Mouse (Mus musculus): Measurements from ENCODE around the gene Vash1. TPM values are rescaled to one million over a fixed set of nuclear protein-coding genes. Genes with fewer than 3 reads are reported as not detected.

Gene Vash1
- polyA plus RNA-seq, 1 experiment from 2014 or later: 14.2 TPM

DNA sequence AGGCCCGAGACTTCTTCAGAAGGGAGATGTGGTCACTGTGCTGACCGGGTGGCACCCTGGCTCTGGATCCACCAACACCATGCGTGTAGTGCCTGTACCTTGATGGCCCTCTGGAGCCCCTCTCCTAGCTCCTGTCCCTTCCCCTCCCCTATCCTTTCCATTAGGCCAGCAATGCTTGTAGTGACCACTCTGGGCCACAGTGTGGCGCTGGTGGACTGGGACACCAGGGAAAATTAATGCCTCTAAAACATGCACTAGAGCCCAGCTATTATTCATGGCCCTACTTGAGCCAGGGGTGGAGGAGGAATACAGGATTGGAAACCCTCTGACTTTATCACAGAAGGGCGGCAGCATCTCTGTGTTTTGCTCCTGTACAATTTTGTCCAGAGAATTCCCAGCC, 36.9 kb downstream of the Vash1 start:
- no peak overlapping the region for H3K27ac ChIP-seq (ENCODE audit: low read depth)
- no peaks in the 10 kb centered on the region for H3K36me3 ChIP-seq (ENCODE audit: insufficient read depth)
- H3K4me2 ChIP-seq: no peak overlapping the region
- peak; percentile 84 for TF ChIP-seq CTCF (IDR thresholded peaks at IDR 0.05; ENCODE audit: low read depth)
- H3K9me3 ChIP-seq (ENCODE audit: low read depth, low read length): no peaks in the 10 kb centered on the region
- H3K4me1 ChIP-seq (ENCODE audit: insufficient read depth): no peaks in the 10 kb centered on the region
- no peak overlapping the region for H3K9ac ChIP-seq
- ATAC-seq (ENCODE audit: insufficient read depth): no peak
- peak; percentile 76 for DNase-seq
- no peaks in the 10 kb centered on the region for H3K27me3 ChIP-seq (ENCODE audit: insufficient read depth, low read length)
- H3K4me3 ChIP-seq (ENCODE audit: low read depth, low read length): no peak overlapping the region
- WGBS: 60% methylated on average over 5 of the region's 5 CpGs

DNA sequence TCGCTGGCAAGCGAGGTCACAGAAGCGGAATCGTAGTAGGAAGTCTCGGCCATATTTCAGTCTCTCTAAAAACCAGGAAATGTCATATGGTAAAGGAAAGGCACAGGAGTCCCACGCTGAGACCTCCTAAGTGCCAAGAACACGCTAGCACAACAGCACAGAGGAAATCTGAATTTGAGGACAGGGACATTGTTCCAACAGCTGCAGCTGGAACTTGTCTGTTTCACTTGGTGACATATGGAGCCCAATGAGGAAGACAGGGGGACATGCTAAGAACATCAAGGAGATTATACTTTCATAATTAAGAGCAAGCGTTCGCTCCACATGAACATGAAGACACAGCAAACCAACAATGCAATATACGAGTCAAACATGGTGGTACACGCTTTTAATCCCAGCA, 38.5 kb downstream of the Vash1 start:
- no peak for TF ChIP-seq CTCF (IDR thresholded peaks at IDR 0.05; ENCODE audit: low read depth)
- no peak overlapping the region for H3K9ac ChIP-seq
- no peaks in the 10 kb centered on the region for H3K36me3 ChIP-seq (ENCODE audit: insufficient read depth)
- WGBS: 64% methylated on average over 11 of the region's 11 CpGs
- no peak for ATAC-seq (ENCODE audit: insufficient read depth)
- no peaks in the 10 kb centered on the region for H3K4me1 ChIP-seq (ENCODE audit: insufficient read depth)
- H3K27ac ChIP-seq (ENCODE audit: low read depth): no peak overlapping the region
- H3K27me3 ChIP-seq (ENCODE audit: insufficient read depth, low read length): no peaks in the 10 kb centered on the region
- H3K4me3 ChIP-seq (ENCODE audit: low read depth, low read length): no peak overlapping the region
- no peaks in the 10 kb centered on the region for H3K9me3 ChIP-seq (ENCODE audit: low read depth, low read length)
- H3K4me2 ChIP-seq: no peak overlapping the region
- DNase-seq: peak; percentile 64

DNA sequence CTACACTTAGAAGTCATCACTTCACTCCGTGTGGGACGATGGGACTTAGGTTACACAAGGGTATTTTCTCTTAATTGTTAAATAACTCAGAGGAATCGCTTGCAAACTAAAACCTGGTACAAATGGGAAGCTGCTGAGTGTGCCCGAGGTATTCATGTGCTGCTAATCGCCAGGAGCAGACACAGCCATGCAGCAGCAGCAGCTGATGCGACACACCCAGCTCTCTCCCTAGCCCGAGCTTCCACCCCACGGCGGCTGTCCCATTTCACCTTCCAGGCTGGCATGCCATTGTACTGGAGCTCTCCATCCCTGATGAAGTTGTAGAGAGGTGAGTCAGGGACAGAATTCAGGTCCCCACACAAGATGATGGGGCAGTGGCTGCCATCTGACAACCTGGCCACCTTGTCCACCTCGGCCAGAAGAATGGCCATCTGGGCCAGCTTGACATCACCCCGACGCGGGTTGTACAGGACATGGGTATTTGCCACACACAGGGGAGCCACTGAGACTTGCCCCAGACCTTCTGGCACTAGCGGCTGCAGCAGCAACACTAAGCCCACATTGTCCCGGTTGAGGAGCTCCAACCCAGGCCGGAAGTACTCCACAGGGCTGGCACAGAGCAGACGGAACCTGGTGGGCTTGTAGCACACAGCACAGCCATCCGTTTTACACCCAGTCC, 41.6 kb downstream of the Vash1 start:
- no peak for TF ChIP-seq CTCF (IDR thresholded peaks at IDR 0.05; ENCODE audit: low read depth)
- ATAC-seq (ENCODE audit: insufficient read depth): no peak

DNA sequence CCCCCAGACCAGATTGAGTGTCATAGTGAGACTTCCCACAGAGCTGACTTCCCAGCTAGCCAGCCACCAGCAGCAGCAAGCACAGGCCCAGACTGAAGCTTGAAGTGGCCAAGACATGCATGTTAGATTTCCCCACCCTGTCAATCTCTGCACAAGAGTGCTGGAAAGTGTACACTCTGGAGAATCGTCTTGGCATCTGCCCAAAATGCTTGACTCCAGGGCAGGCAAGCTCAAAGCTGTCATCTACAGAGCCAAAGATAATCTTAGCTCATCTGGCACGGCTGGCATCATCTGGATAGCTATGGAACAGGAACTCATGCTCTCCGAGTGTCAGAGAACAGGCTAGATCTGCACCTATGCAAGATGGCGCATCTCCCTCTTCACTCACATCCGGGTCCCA, 43.0 kb downstream of the Vash1 start:
- no peaks in the 10 kb centered on the region for H3K36me3 ChIP-seq (ENCODE audit: insufficient read depth)
- WGBS: 65% methylated on average over 5 of the region's 5 CpGs
- TF ChIP-seq CTCF (IDR thresholded peaks at IDR 0.05; ENCODE audit: low read depth): no peak
- no peaks in the 10 kb centered on the region for H3K27me3 ChIP-seq (ENCODE audit: insufficient read depth, low read length)
- no peak for ATAC-seq (ENCODE audit: insufficient read depth)
- H3K4me3 ChIP-seq (ENCODE audit: low read depth, low read length): no peak overlapping the region
- H3K9me3 ChIP-seq (ENCODE audit: low read depth, low read length): no peaks in the 10 kb centered on the region
- peaks cover 5% of the 10 kb centered on the region; the same call in 1 of the 2 replicates for H3K4me1 ChIP-seq (ENCODE audit: insufficient read depth)
- no peak overlapping the region for H3K27ac ChIP-seq (ENCODE audit: low read depth)
- no peak overlapping the region for H3K9ac ChIP-seq
- no peak overlapping the region for H3K4me2 ChIP-seq
- peak; percentile 71 for DNase-seq

More for the DNA sequence above, 41.6 kb downstream of the Vash1 start:
- Histone ChIP-seq H3K9ac (no peak overlapping the region), H3K36me3 (ENCODE audit: insufficient read depth) (no peaks in the 10 kb centered on the region), H3K27me3 (ENCODE audit: insufficient read depth, low read length) (no peaks in the 10 kb centered on the region), H3K4me3 (ENCODE audit: low read depth, low read length) (no peak overlapping the region), H3K27ac (ENCODE audit: low read depth) (no peak overlapping the region), H3K9me3 (ENCODE audit: low read depth, low read length) (no peaks in the 10 kb centered on the region), H3K4me2 (no peak overlapping the region), H3K4me1 (ENCODE audit: insufficient read depth) (peaks cover 1% of the 10 kb centered on the region; the same call in 1 of the 2 replicates)
- WGBS: 83% methylated on average over 18 of the region's 18 CpGs
- no peak for DNase-seq

DNA sequence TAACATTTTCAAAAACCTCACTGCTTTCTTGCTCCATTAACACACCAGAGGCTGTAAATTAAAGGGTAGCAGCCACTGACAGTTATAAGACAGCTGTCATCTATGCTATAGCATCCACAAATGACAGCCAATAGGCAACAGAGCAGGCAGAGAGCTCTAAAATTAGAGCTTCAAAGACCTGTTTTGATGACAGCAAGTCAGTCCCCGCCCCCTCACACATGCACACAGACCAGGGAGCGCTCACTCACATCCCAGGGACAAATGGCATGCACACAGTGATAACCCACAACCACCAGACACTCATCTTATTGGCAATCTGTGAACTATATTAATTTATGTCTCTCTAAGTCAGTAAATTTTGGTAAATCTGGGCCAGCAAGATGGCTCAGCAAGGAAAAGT, 45.8 kb downstream of the Vash1 start:
- H3K4me2 ChIP-seq: no peak overlapping the region

DNA sequence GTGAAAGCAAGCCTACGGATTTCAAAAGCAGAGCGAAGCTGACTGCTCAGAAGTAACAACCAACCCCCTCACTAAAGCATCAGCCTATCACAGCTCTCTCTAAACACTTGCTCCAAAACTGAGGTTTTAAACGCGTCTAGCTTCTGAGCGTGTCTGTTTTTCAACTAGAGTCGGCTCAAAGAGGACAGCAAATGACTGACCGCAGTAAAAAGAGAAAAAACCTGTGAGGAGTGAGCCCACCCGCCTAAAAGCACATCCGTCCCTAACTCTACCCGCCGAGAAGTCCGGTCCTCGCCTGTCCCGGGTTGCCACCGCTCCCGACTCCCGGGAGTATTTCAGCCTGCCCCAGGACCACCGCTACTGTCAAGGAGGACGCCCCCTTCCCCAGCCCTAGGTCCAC, 47.2 kb downstream of the Vash1 start:
- peak overlapping the region; percentile 58; the same call in 1 of the 2 replicates for H3K27ac ChIP-seq (ENCODE audit: low read depth)
- no peak for TF ChIP-seq CTCF (IDR thresholded peaks at IDR 0.05; ENCODE audit: low read depth)
- H3K9me3 ChIP-seq (ENCODE audit: low read depth, low read length): no peaks in the 10 kb centered on the region
- H3K4me1 ChIP-seq (ENCODE audit: insufficient read depth): peaks cover 5% of the 10 kb centered on the region; the same call in 1 of the 2 replicates
- no peaks in the 10 kb centered on the region for H3K27me3 ChIP-seq (ENCODE audit: insufficient read depth, low read length)
- H3K9ac ChIP-seq: peak overlapping the region; percentile 64
- H3K4me3 ChIP-seq (ENCODE audit: low read depth, low read length): peak overlapping the region; percentile 68
- ATAC-seq (ENCODE audit: insufficient read depth): peak; percentile 25; the same call in 1 of the 2 replicates
- no peaks in the 10 kb centered on the region for H3K36me3 ChIP-seq (ENCODE audit: insufficient read depth)
- peak; percentile 65 for DNase-seq
- peak overlapping the region; percentile 98 for H3K4me2 ChIP-seq
- WGBS: 0% methylated on average over 19 of the region's 19 CpGs

More for the DNA sequence above, 45.8 kb downstream of the Vash1 start:
- Histone ChIP-seq H3K9me3 (ENCODE audit: low read depth, low read length) (no peaks in the 10 kb centered on the region), H3K27ac (ENCODE audit: low read depth) (no peak overlapping the region), H3K9ac (no peak overlapping the region), H3K4me1 (ENCODE audit: insufficient read depth) (peaks cover 5% of the 10 kb centered on the region; the same call in 1 of the 2 replicates), H3K36me3 (ENCODE audit: insufficient read depth) (no peaks in the 10 kb centered on the region), H3K27me3 (ENCODE audit: insufficient read depth, low read length) (no peaks in the 10 kb centered on the region), H3K4me3 (ENCODE audit: low read depth, low read length) (no peak overlapping the region)
- TF ChIP-seq CTCF (IDR thresholded peaks at IDR 0.05; ENCODE audit: low read depth): no peak
- ATAC-seq (ENCODE audit: insufficient read depth) (no peak), DNase-seq (no peak)
- 57% methylated on average over 2 of the region's 2 CpGs for WGBS

DNA sequence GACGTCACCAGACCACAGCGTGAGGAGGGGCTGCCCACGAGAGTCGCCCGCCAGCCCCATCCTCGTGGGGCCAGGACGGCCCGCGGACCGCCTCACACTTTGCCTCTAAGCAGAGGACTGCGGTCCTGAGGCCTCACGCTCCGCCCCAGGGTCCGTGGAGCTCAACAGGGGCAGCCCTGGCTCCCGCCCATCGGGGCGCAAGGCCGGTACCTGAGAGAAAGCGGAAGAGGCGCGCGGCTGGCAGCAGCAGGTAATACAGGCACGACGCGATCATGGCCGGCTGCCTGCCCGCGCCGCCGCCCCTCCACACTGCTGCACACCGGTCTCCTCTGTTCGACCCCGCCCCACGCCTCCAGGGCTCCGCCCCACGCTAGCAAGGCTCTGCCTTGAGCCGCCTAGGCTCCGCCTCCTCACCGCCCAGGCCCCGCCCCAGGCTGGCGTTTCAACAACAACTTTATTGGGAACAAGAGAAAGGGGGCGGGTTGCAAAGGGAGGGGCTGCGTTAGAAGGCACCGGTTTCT, 47.7 kb downstream of the Vash1 start, which contains the start of gene Angel1:
TSS of gene Angel1 (minus strand) at position 341 of the 521 bp plus-strand sequence.
- no peaks in the 10 kb centered on the region for H3K27me3 ChIP-seq (ENCODE audit: insufficient read depth, low read length)
- H3K9me3 ChIP-seq (ENCODE audit: low read depth, low read length): no peaks in the 10 kb centered on the region
- TF ChIP-seq CTCF (IDR thresholded peaks at IDR 0.05; ENCODE audit: low read depth): peak; percentile 40; the same call in 1 of the 2 replicates
- under 1% methylated on average over 43 of the region's 44 CpGs for WGBS
- no peaks in the 10 kb centered on the region for H3K36me3 ChIP-seq (ENCODE audit: insufficient read depth)
- peak; percentile 99 for ATAC-seq (ENCODE audit: insufficient read depth)
- H3K27ac ChIP-seq (ENCODE audit: low read depth): peak within 1 kb of the TSS; percentile 58; the same call in 1 of the 2 replicates
- peaks cover 5% of the 10 kb centered on the region; the same call in 1 of the 2 replicates for H3K4me1 ChIP-seq (ENCODE audit: insufficient read depth)
- H3K9ac ChIP-seq: peak within 1 kb of the TSS; percentile 64
- H3K4me2 ChIP-seq: peak within 1 kb of the TSS; percentile 98
- H3K4me3 ChIP-seq (ENCODE audit: low read depth, low read length): peak within 1 kb of the TSS; percentile 68
- DNase-seq: peak; percentile 98

Measured in lung, embryonic 14.5 days (tissue).